Mouse (Mus musculus): ENCODE results near the gene Dlst. TPM values are rescaled to one million over a fixed set of nuclear protein-coding genes. Genes with fewer than 3 reads are reported as not detected.

Dlst gene
- total RNA-seq, 2 experiments from 2014 or later: 68.1 to 166 TPM

GRCm38 (mm10) chr12:85146881-85147280, 36.2 kb downstream of the Dlst start:
- ATAC-seq (ENCODE audit: poor library complexity, severe bottlenecking): no peak

- 0 out of 2 replicates have a peak, but pooled peaks have one; percentile 19 for ATAC-seq (ENCODE audit: poor library complexity, severe bottlenecking)
Measured at GRCm38 (mm10) chr12:85150321-85151001, 39.8 kb downstream of the Dlst start.

GRCm38 (mm10) chr12:85151002-85151774, 40.6 kb downstream of the Dlst start, which contains the start of gene Rps6kl1:
Rps6kl1 (minus strand) TSS chr12:85151264.
- ATAC-seq (ENCODE audit: poor library complexity, severe bottlenecking): peak; percentile 55

- ATAC-seq (ENCODE audit: poor library complexity, severe bottlenecking): peak; percentile 43; the same call in 1 of the 2 replicates
Measured at GRCm38 (mm10) chr12:85153011-85153410, 42.4 kb downstream of the Dlst start.

GRCm38 (mm10) chr12:85156324-85156723, 45.7 kb downstream of the Dlst start:
- no peak for ATAC-seq (ENCODE audit: poor library complexity, severe bottlenecking)

GRCm38 (mm10) chr12:85157797-85158460, 47.3 kb downstream of the Dlst start:
- no peak for ATAC-seq (ENCODE audit: poor library complexity, severe bottlenecking)

- ATAC-seq (ENCODE audit: poor library complexity, severe bottlenecking): no peak
Measured at GRCm38 (mm10) chr12:85158801-85159200, 48.2 kb downstream of the Dlst start.

GRCm38 (mm10) chr12:85159592-85159991, 49.0 kb downstream of the Dlst start:
- no peak for ATAC-seq (ENCODE audit: poor library complexity, severe bottlenecking)

GRCm38 (mm10) chr12:85164996-85165395, 54.4 kb downstream of the Dlst start:
- ATAC-seq (ENCODE audit: poor library complexity, severe bottlenecking): no peak

GRCm38 (mm10) chr12:85166631-85167030, 56.0 kb downstream of the Dlst start:
- no peak for ATAC-seq (ENCODE audit: poor library complexity, severe bottlenecking)

GRCm38 (mm10) chr12:85169117-85169858, 58.7 kb downstream of the Dlst start:
- ATAC-seq (ENCODE audit: poor library complexity, severe bottlenecking): peak; percentile 95

- no peak for ATAC-seq (ENCODE audit: poor library complexity, severe bottlenecking)
Measured at GRCm38 (mm10) chr12:85169877-85170276, 59.2 kb downstream of the Dlst start.

GRCm38 (mm10) chr12:85170284-85170947, 59.8 kb downstream of the Dlst start:
- no peak for ATAC-seq (ENCODE audit: poor library complexity, severe bottlenecking)

- no peak for ATAC-seq (ENCODE audit: poor library complexity, severe bottlenecking)
Measured at GRCm38 (mm10) chr12:85170948-85171307, 60.3 kb downstream of the Dlst start.

- ATAC-seq (ENCODE audit: poor library complexity, severe bottlenecking): no peak
Measured at GRCm38 (mm10) chr12:85174016-85174415, 63.4 kb downstream of the Dlst start.

- no peak for ATAC-seq (ENCODE audit: poor library complexity, severe bottlenecking)
Measured at GRCm38 (mm10) chr12:85175087-85175675, 64.5 kb downstream of the Dlst start.

GRCm38 (mm10) chr12:85175926-85176845, 65.6 kb downstream of the Dlst start:
- no peak for ATAC-seq (ENCODE audit: poor library complexity, severe bottlenecking)

GRCm38 (mm10) chr12:85176846-85177523, 66.4 kb downstream of the Dlst start:
- peak; percentile 79 for ATAC-seq (ENCODE audit: poor library complexity, severe bottlenecking)
